ENCODE assay signal across 17 mouse cellular contexts in genomic region chr1:80236951-80237702, GRCm38 (mm10). TPM values are rescaled to one million over a fixed set of nuclear protein-coding genes. Genes with fewer than 3 reads are reported as not detected.
A peak's percentile ranks its signal among the peaks of the same experiment; 100 is the strongest.
DNase-seq lines count a peak whose midpoint lies in the region; ATAC-seq and TF ChIP-seq lines count a peak whose summit lies in the region.
"Had no signal": no experiment of that assay in that cellular context is flagged by ENCODE, and none has a peak within 500 bp of the region (broad histone marks: within the 10 kb centered on the region; RNA-seq: fewer than 3 reads in every experiment).

No protein-coding gene starts in this region.

- no peak for TF ChIP-seq EP300 in heart, postnatal 0 days (IDR thresholded peaks at IDR 0.05; ENCODE audit: low read depth)

- intact Hi-C loops in heart, postnatal 14 days (cut with DNase I), result loop anchor here (5.0 kb wide), 1 partner anchor 40 kb away; no protein-coding TSS in a partner anchor
- intact Hi-C loops in left cerebral cortex, postnatal 10 days (cut with DNase I), result no loop called here

- 47% methylated on average over 11 of the region's 11 CpGs for WGBS in heart, postnatal 0 days
- 35% methylated on average over 11 of the region's 11 CpGs for WGBS in midbrain, embryonic 12.5 days
- 41% methylated on average over 11 of the region's 11 CpGs for WGBS in midbrain, postnatal 0 days
- WGBS in forebrain, embryonic 14.5 days, result 24% methylated on average over 11 of the region's 11 CpGs
- 50% methylated on average over 11 of the region's 11 CpGs for WGBS in olfactory bulb, adult 2 months

- TF ChIP-seq CTCF in heart, postnatal 0 days (IDR thresholded peaks at IDR 0.05; ENCODE audit: low read depth), result no peak
- no peak for TF ChIP-seq CTCF in midbrain, postnatal 0 days (IDR thresholded peaks at IDR 0.05)
- TF ChIP-seq CTCF in olfactory bulb, adult 2 months (IDR thresholded peaks at IDR 0.05; ENCODE audit: insufficient read depth, low read depth, low read length), result no peak

- no peak for DNase-seq in heart, postnatal 0 days (ENCODE audit: low spot score)
- no peak for DNase-seq in heart, postnatal 14 days
- DNase-seq in midbrain, postnatal 0 days (ENCODE audit: low spot score), result no peak
- DNase-seq in forebrain, embryonic 14.5 days (ENCODE audit: low spot score), result peak; percentile 51
- DNase-seq in left cerebral cortex, postnatal 10 days (ENCODE audit: extremely low spot score in 1 of 2, low spot score in 2 of 2), result no peak
- DNase-seq in urinary bladder, postnatal 10 days (ENCODE audit: low spot score), result no peak
- DNase-seq: adrenal gland, adult 8-10 months; cerebellum, adult 8-10 months; gastrocnemius, postnatal 36 days; kidney, adult 11 months; kidney, postnatal 10 days; layer of hippocampus, adult 9-11 months; liver had no signal

- no peaks in the 10 kb centered on the region for H3K4me1 ChIP-seq in heart, postnatal 0 days (ENCODE audit: control insufficient read depth, insufficient read depth)
- peaks cover 28% of the 10 kb centered on the region for H3K4me1 ChIP-seq in midbrain, embryonic 12.5 days
- H3K4me1 ChIP-seq in midbrain, postnatal 0 days (ENCODE audit: insufficient read depth, low read length), result no peaks in the 10 kb centered on the region
- H3K4me1 ChIP-seq in forebrain, embryonic 14.5 days (ENCODE audit: control insufficient read depth, insufficient read depth, low read length), result peaks cover 15% of the 10 kb centered on the region
- peaks cover 8% of the 10 kb centered on the region for H3K4me1 ChIP-seq in olfactory bulb, adult 2 months (ENCODE audit: control insufficient read depth, insufficient read depth, low read length)
- H3K4me1 ChIP-seq: heart, embryonic 10.5 days had no signal

- no peak overlapping the region for H3K27ac ChIP-seq in heart, postnatal 0 days (ENCODE audit: low read depth)
- no peak overlapping the region for H3K27ac ChIP-seq in midbrain, embryonic 12.5 days (replicated peaks)
- H3K27ac ChIP-seq in midbrain, postnatal 0 days (ENCODE audit: low read depth, low read length), result no peak overlapping the region
- H3K27ac ChIP-seq in forebrain, embryonic 14.5 days (ENCODE audit: low read depth, low read length), result no peak overlapping the region
- peak overlapping the region; percentile 56; the same call in 1 of the 2 replicates for H3K27ac ChIP-seq in olfactory bulb, adult 2 months (ENCODE audit: insufficient read depth, low read depth, low read length)
- H3K27ac ChIP-seq: heart, embryonic 10.5 days had no signal

- TF ChIP-seq POLR2A in olfactory bulb, adult 2 months (IDR thresholded peaks at IDR 0.05; ENCODE audit: insufficient read depth, low read depth, low read length), result no peak

- H3K27me3 ChIP-seq in heart, postnatal 0 days (ENCODE audit: control insufficient read depth, insufficient read depth, low read length), result no peaks in the 10 kb centered on the region
- no peaks in the 10 kb centered on the region for H3K27me3 ChIP-seq in midbrain, embryonic 12.5 days
- H3K27me3 ChIP-seq in midbrain, postnatal 0 days (ENCODE audit: insufficient read depth, low read length), result no peaks in the 10 kb centered on the region
- H3K27me3 ChIP-seq in forebrain, embryonic 14.5 days (replicated peaks; ENCODE audit: control insufficient read depth, insufficient read depth, low read length), result no peaks in the 10 kb centered on the region

- H3K36me3 ChIP-seq in heart, postnatal 0 days (replicated peaks; ENCODE audit: control insufficient read depth, insufficient read depth, low read length), result no peaks in the 10 kb centered on the region
- no peaks in the 10 kb centered on the region for H3K36me3 ChIP-seq in midbrain, embryonic 12.5 days
- no peaks in the 10 kb centered on the region for H3K36me3 ChIP-seq in midbrain, postnatal 0 days (ENCODE audit: insufficient read depth, low read length)
- H3K36me3 ChIP-seq in forebrain, embryonic 14.5 days (ENCODE audit: control insufficient read depth, insufficient read depth, low read length), result no peaks in the 10 kb centered on the region
- H3K36me3 ChIP-seq: heart, embryonic 10.5 days had no signal

- no peak overlapping the region for H3K4me2 ChIP-seq in heart, postnatal 0 days (ENCODE audit: low read depth, low read length)
- no peak overlapping the region for H3K4me2 ChIP-seq in midbrain, embryonic 12.5 days (replicated peaks)
- H3K4me2 ChIP-seq in midbrain, postnatal 0 days (ENCODE audit: low read depth, low read length, poor library complexity, severe bottlenecking), result no peak overlapping the region
- H3K4me2 ChIP-seq in forebrain, embryonic 14.5 days (ENCODE audit: low read length), result no peak overlapping the region

- H3K9ac ChIP-seq in heart, postnatal 0 days (replicated peaks; ENCODE audit: low read depth, low read length), result no peak overlapping the region
- H3K9ac ChIP-seq in midbrain, embryonic 12.5 days (replicated peaks), result no peak overlapping the region
- no peak overlapping the region for H3K9ac ChIP-seq in midbrain, postnatal 0 days (replicated peaks; ENCODE audit: low read length, poor library complexity, severe bottlenecking)
- no peak overlapping the region for H3K9ac ChIP-seq in forebrain, embryonic 14.5 days (ENCODE audit: low read length)

- H3K9me3 ChIP-seq in heart, postnatal 0 days (replicated peaks; ENCODE audit: control insufficient read depth, low read length), result no peaks in the 10 kb centered on the region
- no peaks in the 10 kb centered on the region for H3K9me3 ChIP-seq in midbrain, embryonic 12.5 days
- H3K9me3 ChIP-seq in midbrain, postnatal 0 days (ENCODE audit: low read length), result no peaks in the 10 kb centered on the region
- no peaks in the 10 kb centered on the region for H3K9me3 ChIP-seq in forebrain, embryonic 14.5 days (replicated peaks; ENCODE audit: control insufficient read depth, low read length)
- H3K9me3 ChIP-seq: heart, embryonic 10.5 days had no signal

- no peak overlapping the region for H3K4me3 ChIP-seq in heart, postnatal 0 days (ENCODE audit: low read depth, low read length)
- no peak overlapping the region for H3K4me3 ChIP-seq in midbrain, embryonic 12.5 days
- H3K4me3 ChIP-seq in midbrain, postnatal 0 days (ENCODE audit: low read depth, low read length), result no peak overlapping the region
- H3K4me3 ChIP-seq in forebrain, embryonic 14.5 days (ENCODE audit: low read depth, low read length), result no peak overlapping the region
- no peak overlapping the region for H3K4me3 ChIP-seq in olfactory bulb, adult 2 months (ENCODE audit: insufficient read depth, low read depth, low read length)
- H3K4me3 ChIP-seq: heart, embryonic 10.5 days had no signal

- ATAC-seq in heart, postnatal 0 days (ENCODE audit: insufficient read depth, low read depth), result 0 out of 2 replicates have a peak, but pooled peaks have one; percentile 49
- peak; percentile 39; the same call in 1 of the 2 replicates for ATAC-seq in midbrain, embryonic 12.5 days (ENCODE audit: low FRiP score, low read depth)
- ATAC-seq in midbrain, postnatal 0 days (ENCODE audit: low FRiP score), result no peak
- ATAC-seq in forebrain, embryonic 14.5 days, result peak; percentile 62

RNA-seq across cellular contexts. Expression of gene Fam124b, which starts 18.9 kb away (rescaled TPM):
- 0.15 and 2.7 TPM in 2 replicates for total RNA-seq in heart, postnatal 0 days (2014; rRNA removed; ENCODE audit: low replicate concordance)
- polyA plus RNA-seq in heart, postnatal 0 days (2015; fragmentation: Nextera tagmentation; extraction: Ambion mirVana), result 0.81 and 0.86 TPM in 2 replicates
- total RNA-seq in heart, postnatal 14 days (2021), result 1 to 10 TPM; 7.4 TPM
- polyA plus RNA-seq in midbrain, embryonic 12.5 days (2016; fragmentation: Nextera tagmentation; extraction: Ambion mirVana), result 0.43 and 0.59 TPM in 2 replicates
- total RNA-seq in midbrain, postnatal 0 days (2014; rRNA removed), result 0.24 and 1.0 TPM in 2 replicates
- 0.15 and 0.42 TPM in 2 replicates for polyA plus RNA-seq in midbrain, postnatal 0 days (2015; fragmentation: Nextera tagmentation; extraction: Ambion mirVana)
- 0.44 and 0.56 TPM in 2 replicates for polyA plus RNA-seq in forebrain, embryonic 14.5 days (2014; fragmentation: Nextera tagmentation; extraction: Ambion mirVana)
- polyA plus RNA-seq in olfactory bulb, adult 2 months (2012; ENCODE audit: insufficient read depth, insufficient read length, low replicate concordance, missing spikeins), result not detected in 2 replicates
- total RNA-seq in left cerebral cortex, postnatal 10 days (2021), result 1 to 10 TPM; 1.0 to 1.4 TPM
- total RNA-seq: hematopoietic stem cell, adult 5-6 weeks had no signal
